Mouse (Mus musculus): ENCODE data around the gene Sf3a2. TPM values are rescaled to one million over a fixed set of nuclear protein-coding genes. Genes with fewer than 3 reads are reported as not detected.

Gene Sf3a2
- polyA plus RNA-seq, 1 experiment, result 69.3 TPM

GRCm38 (mm10) chr10:80797186-80798149, 530 bp upstream of the Sf3a2 start:
- H3K27me3 ChIP-seq (ENCODE audit: control insufficient read depth), result no peaks in the 10 kb centered on the region
- peaks cover 58% of the 10 kb centered on the region for H3K4me1 ChIP-seq (ENCODE audit: control insufficient read depth)
- H3K4me3 ChIP-seq (replicated peaks), result peak overlapping the region; percentile 89
- H3K36me3 ChIP-seq (ENCODE audit: control insufficient read depth), result peaks cover 79% of the 10 kb centered on the region
- no peaks in the 10 kb centered on the region for H3K9me3 ChIP-seq (ENCODE audit: control insufficient read depth, low read length)
- TF ChIP-seq TAL1 (IDR thresholded peaks at IDR 0.05; ENCODE audit: low read length), result no peak
- TF ChIP-seq GATA1 (IDR thresholded peaks at IDR 0.05; ENCODE audit: low read length), result no peak

GRCm38 (mm10) chr10:80799070-80799566, 1.1 kb downstream of the Sf3a2 start:
- Histone ChIP-seq H3K4me1 (ENCODE audit: control insufficient read depth) (peaks cover 59% of the 10 kb centered on the region), H3K9me3 (ENCODE audit: control insufficient read depth, low read length) (no peaks in the 10 kb centered on the region), H3K27me3 (ENCODE audit: control insufficient read depth) (no peaks in the 10 kb centered on the region), H3K4me3 (replicated peaks) (peak overlapping the region; percentile 89), H3K36me3 (ENCODE audit: control insufficient read depth) (peaks cover 79% of the 10 kb centered on the region)
- TF ChIP-seq TAL1 (IDR thresholded peaks at IDR 0.05; ENCODE audit: low read length) (no peak), GATA1 (IDR thresholded peaks at IDR 0.05; ENCODE audit: low read length) (no peak)

- Histone ChIP-seq H3K9me3 (ENCODE audit: control insufficient read depth, low read length) (no peaks in the 10 kb centered on the region), H3K36me3 (ENCODE audit: control insufficient read depth) (peaks cover 72% of the 10 kb centered on the region), H3K4me1 (ENCODE audit: control insufficient read depth) (peaks cover 63% of the 10 kb centered on the region), H3K4me3 (replicated peaks) (no peak overlapping the region), H3K27me3 (ENCODE audit: control insufficient read depth) (peaks cover 14% of the 10 kb centered on the region)
- TF ChIP-seq GATA1 (IDR thresholded peaks at IDR 0.05; ENCODE audit: low read length) (no peak), TAL1 (IDR thresholded peaks at IDR 0.05; ENCODE audit: low read length) (no peak)
Observed at GRCm38 (mm10) chr10:80802204-80802912, 4.4 kb downstream of the Sf3a2 start.

- TF ChIP-seq TAL1 (IDR thresholded peaks at IDR 0.05; ENCODE audit: low read length) (no peak), GATA1 (IDR thresholded peaks at IDR 0.05; ENCODE audit: low read length) (no peak)
- peaks cover 63% of the 10 kb centered on the region for H3K4me1 ChIP-seq (ENCODE audit: control insufficient read depth)
- peaks cover 21% of the 10 kb centered on the region for H3K27me3 ChIP-seq (ENCODE audit: control insufficient read depth)
- peaks cover 71% of the 10 kb centered on the region for H3K36me3 ChIP-seq (ENCODE audit: control insufficient read depth)
- H3K9me3 ChIP-seq (ENCODE audit: control insufficient read depth, low read length), result no peaks in the 10 kb centered on the region
- H3K4me3 ChIP-seq (replicated peaks), result no peak overlapping the region
Observed at GRCm38 (mm10) chr10:80802996-80803395, 5.0 kb downstream of the Sf3a2 start.

- H3K36me3 ChIP-seq (ENCODE audit: control insufficient read depth), result peaks cover 71% of the 10 kb centered on the region
- H3K9me3 ChIP-seq (ENCODE audit: control insufficient read depth, low read length), result peaks cover 3% of the 10 kb centered on the region; the same call in 1 of the 2 replicates
- peaks cover 34% of the 10 kb centered on the region for H3K27me3 ChIP-seq (ENCODE audit: control insufficient read depth)
- no peak overlapping the region for H3K4me3 ChIP-seq (replicated peaks)
- H3K4me1 ChIP-seq (ENCODE audit: control insufficient read depth), result peaks cover 63% of the 10 kb centered on the region
- TF ChIP-seq GATA1 (IDR thresholded peaks at IDR 0.05; ENCODE audit: low read length) (no peak), TAL1 (IDR thresholded peaks at IDR 0.05; ENCODE audit: low read length) (no peak)
Observed at GRCm38 (mm10) chr10:80804340-80804739, 6.3 kb downstream of the Sf3a2 start.

- peaks cover 67% of the 10 kb centered on the region for H3K36me3 ChIP-seq (ENCODE audit: control insufficient read depth)
Observed at GRCm38 (mm10) chr10:80804916-80805315, 6.9 kb downstream of the Sf3a2 start, which contains the start of gene Amh. Gene Amh (plus strand): TSS chr10:80805243.

DNA sequence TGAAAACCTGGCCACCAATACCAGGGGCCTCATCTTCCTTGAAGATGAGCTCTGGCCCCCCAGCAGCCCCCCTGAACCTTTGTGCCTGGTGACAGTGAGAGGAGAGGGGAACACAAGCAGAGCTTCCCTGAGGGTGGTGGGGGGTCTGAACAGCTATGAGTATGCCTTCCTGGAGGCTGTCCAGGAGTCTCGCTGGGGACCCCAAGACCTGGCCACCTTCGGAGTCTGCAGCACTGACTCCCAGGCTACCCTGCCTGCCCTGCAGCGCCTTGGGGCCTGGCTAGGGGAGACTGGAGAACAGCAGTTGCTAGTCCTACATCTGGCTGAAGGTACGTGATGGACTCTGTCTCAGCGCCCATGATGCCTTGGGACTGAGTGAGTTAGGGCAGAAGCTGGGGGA, 7.3 kb downstream of the Sf3a2 start:
- Histone ChIP-seq H3K36me3 (ENCODE audit: control insufficient read depth) (peaks cover 63% of the 10 kb centered on the region), H3K4me1 (ENCODE audit: control insufficient read depth) (peaks cover 57% of the 10 kb centered on the region), H3K9me3 (ENCODE audit: control insufficient read depth, low read length) (peaks cover 3% of the 10 kb centered on the region; the same call in 1 of the 2 replicates), H3K27me3 (ENCODE audit: control insufficient read depth) (peaks cover 44% of the 10 kb centered on the region), H3K4me3 (replicated peaks) (no peak overlapping the region)
- TF ChIP-seq GATA1 (IDR thresholded peaks at IDR 0.05; ENCODE audit: low read length) (no peak), TAL1 (IDR thresholded peaks at IDR 0.05; ENCODE audit: low read length) (no peak)

More at GRCm38 (mm10) chr10:80804916-80805315, 6.9 kb downstream of the Sf3a2 start, which contains the start of gene Amh:
- Histone ChIP-seq H3K4me3 (replicated peaks) (no peak within 1 kb of the TSS), H3K4me1 (ENCODE audit: control insufficient read depth) (peaks cover 58% of the 10 kb centered on the region), H3K9me3 (ENCODE audit: control insufficient read depth, low read length) (peaks cover 3% of the 10 kb centered on the region; the same call in 1 of the 2 replicates), H3K27me3 (ENCODE audit: control insufficient read depth) (peaks cover 40% of the 10 kb centered on the region)
- TF ChIP-seq TAL1 (IDR thresholded peaks at IDR 0.05; ENCODE audit: low read length) (no peak), GATA1 (IDR thresholded peaks at IDR 0.05; ENCODE audit: low read length) (no peak)

- no peak for TF ChIP-seq TAL1 (IDR thresholded peaks at IDR 0.05; ENCODE audit: low read length)
- TF ChIP-seq GATA1 (IDR thresholded peaks at IDR 0.05; ENCODE audit: low read length), result no peak
- peaks cover 52% of the 10 kb centered on the region for H3K4me1 ChIP-seq (ENCODE audit: control insufficient read depth)
- peaks cover 57% of the 10 kb centered on the region for H3K36me3 ChIP-seq (ENCODE audit: control insufficient read depth)
- peaks cover 50% of the 10 kb centered on the region for H3K27me3 ChIP-seq (ENCODE audit: control insufficient read depth)
- H3K9me3 ChIP-seq (ENCODE audit: control insufficient read depth, low read length), result peaks cover 3% of the 10 kb centered on the region; the same call in 1 of the 2 replicates
- no peak overlapping the region for H3K4me3 ChIP-seq (replicated peaks)
Observed at GRCm38 (mm10) chr10:80805925-80806324, 7.9 kb downstream of the Sf3a2 start.
